Mouse (Mus musculus): ENCODE results near the gene Foxc1. TPM values are rescaled to one million over a fixed set of nuclear protein-coding genes. Genes with fewer than 3 reads are reported as not detected.

Gene Foxc1
- polyA plus RNA-seq, 1 experiment, result 1.9 TPM

DNA sequence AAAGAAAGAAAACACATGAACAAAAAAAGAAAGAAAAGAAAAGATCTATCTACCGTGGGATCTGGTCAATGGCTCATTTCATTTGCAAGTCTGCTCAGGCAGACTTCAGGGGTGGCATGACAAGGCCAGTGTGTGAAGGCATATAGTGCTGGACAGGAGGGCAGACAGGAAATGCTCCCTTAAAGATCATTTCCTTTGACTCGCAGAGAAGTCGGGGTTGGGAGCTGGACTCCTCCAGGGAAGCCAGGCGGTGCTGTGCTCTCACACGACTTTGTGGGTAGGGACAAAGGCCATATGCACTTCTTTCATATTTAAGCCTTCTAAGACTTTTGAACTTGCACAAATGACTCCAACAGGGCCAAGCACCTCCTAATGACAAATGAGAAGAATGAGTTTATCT lies 16.9 kb downstream of the Foxc1 start:
- no peaks in the 10 kb centered on the region for H3K4me1 ChIP-seq (ENCODE audit: control insufficient read depth, insufficient read depth, low read length)
- H3K27me3 ChIP-seq (ENCODE audit: control insufficient read depth, insufficient read depth, low read length), result no peaks in the 10 kb centered on the region
- no peak overlapping the region for H3K27ac ChIP-seq (ENCODE audit: insufficient read depth, low read length)
- DNase-seq, result no peak
- no peak for TF ChIP-seq POLR2A (IDR thresholded peaks at IDR 0.05; ENCODE audit: borderline replicate concordance, insufficient read depth, low read length)
- TF ChIP-seq CTCF (IDR thresholded peaks at IDR 0.05; ENCODE audit: borderline replicate concordance, insufficient read depth, low read depth, low read length), result no peak
- 58% methylated on average over 5 of the region's 5 CpGs for WGBS
- no peak overlapping the region for H3K4me3 ChIP-seq (replicated peaks; ENCODE audit: insufficient read depth, low read depth, low read length)

DNA sequence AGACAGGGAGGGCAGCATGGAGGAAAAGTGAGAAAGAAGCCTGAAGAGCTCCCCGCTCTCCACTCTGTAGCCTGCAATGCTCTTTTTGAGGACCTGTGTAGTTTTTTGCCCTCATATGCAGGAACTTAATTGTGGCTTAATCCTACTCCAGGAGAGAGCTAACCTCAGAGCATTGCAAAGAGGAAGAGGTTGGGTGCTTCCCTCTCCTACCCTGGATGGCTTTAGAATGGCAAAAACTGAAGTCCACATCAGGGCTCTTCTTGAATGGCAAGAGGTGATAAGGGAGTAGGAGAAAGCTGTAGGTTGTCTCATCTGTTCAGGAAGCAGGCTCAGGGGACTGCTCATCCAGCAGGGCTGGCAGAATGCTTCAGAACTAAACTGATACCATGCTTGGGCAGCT lies 18.7 kb downstream of the Foxc1 start:
- WGBS, result 97% methylated on average over 1 of the region's 1 CpGs

DNA sequence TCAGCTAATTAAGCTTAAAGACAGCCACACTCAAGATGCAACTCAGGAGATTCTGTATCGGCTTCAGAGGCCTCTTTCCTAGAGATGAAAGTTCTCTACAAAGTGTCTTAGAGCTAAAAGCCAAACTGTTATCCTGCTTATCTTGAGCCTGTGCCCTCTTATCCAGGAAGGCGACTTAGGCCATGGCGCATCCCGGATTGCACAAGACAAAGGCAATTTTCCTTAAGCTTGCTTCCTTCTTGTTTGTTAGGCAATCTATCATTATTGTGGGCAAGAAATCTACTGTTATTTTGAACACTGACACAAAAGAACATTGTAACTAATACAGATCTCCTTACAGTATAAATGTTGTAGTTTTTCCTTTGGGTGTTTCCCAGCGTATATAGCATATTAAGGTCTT lies 20.7 kb downstream of the Foxc1 start:
- no peaks in the 10 kb centered on the region for H3K4me1 ChIP-seq (ENCODE audit: control insufficient read depth, insufficient read depth, low read length)
- TF ChIP-seq CTCF (IDR thresholded peaks at IDR 0.05; ENCODE audit: borderline replicate concordance, insufficient read depth, low read depth, low read length) (no peak), POLR2A (IDR thresholded peaks at IDR 0.05; ENCODE audit: borderline replicate concordance, insufficient read depth, low read length) (no peak)
- no peak overlapping the region for H3K27ac ChIP-seq (ENCODE audit: insufficient read depth, low read length)
- no peak overlapping the region for H3K4me3 ChIP-seq (replicated peaks; ENCODE audit: insufficient read depth, low read depth, low read length)
- H3K27me3 ChIP-seq (ENCODE audit: control insufficient read depth, insufficient read depth, low read length), result no peaks in the 10 kb centered on the region
- WGBS, result 91% methylated on average over 5 of the region's 5 CpGs
- no peak for DNase-seq

More for the DNA sequence above, 18.7 kb downstream of the Foxc1 start:
- Histone ChIP-seq H3K4me3 (replicated peaks; ENCODE audit: insufficient read depth, low read depth, low read length) (no peak overlapping the region), H3K27me3 (ENCODE audit: control insufficient read depth, insufficient read depth, low read length) (no peaks in the 10 kb centered on the region), H3K27ac (ENCODE audit: insufficient read depth, low read length) (no peak overlapping the region), H3K4me1 (ENCODE audit: control insufficient read depth, insufficient read depth, low read length) (no peaks in the 10 kb centered on the region)
- no peak for DNase-seq
- TF ChIP-seq CTCF (IDR thresholded peaks at IDR 0.05; ENCODE audit: borderline replicate concordance, insufficient read depth, low read depth, low read length) (no peak), POLR2A (IDR thresholded peaks at IDR 0.05; ENCODE audit: borderline replicate concordance, insufficient read depth, low read length) (no peak)

DNA sequence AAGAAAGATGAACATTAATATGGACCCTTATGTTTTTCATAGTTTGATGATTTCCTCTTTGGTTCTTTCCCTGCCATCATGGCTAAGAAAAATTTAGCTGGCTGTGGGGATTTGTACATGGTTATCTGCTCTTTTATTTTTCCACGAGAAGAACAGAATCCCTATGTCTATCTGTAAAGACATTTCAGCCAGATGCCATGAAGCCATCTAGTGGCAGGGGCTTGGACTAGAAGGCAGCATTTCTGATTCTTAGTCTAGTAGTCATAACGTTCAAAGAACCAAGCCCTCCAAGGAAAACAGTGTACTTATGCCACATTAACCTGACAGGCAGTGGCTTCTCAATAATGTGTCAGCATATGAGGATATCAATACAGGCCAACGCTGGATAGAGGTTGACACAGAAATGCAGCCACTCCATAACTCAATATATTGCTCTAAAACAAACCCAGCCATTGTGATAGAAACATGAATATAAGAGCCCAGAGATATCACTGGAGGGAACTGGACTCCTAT lies 21.4 kb downstream of the Foxc1 start:
- no peak for TF ChIP-seq POLR2A (IDR thresholded peaks at IDR 0.05; ENCODE audit: borderline replicate concordance, insufficient read depth, low read length)
- no peak for TF ChIP-seq CTCF (IDR thresholded peaks at IDR 0.05; ENCODE audit: borderline replicate concordance, insufficient read depth, low read depth, low read length)
- H3K27ac ChIP-seq (ENCODE audit: insufficient read depth, low read length), result no peak overlapping the region
- no peaks in the 10 kb centered on the region for H3K27me3 ChIP-seq (ENCODE audit: control insufficient read depth, insufficient read depth, low read length)
- no peaks in the 10 kb centered on the region for H3K4me1 ChIP-seq (ENCODE audit: control insufficient read depth, insufficient read depth, low read length)
- no peak overlapping the region for H3K4me3 ChIP-seq (replicated peaks; ENCODE audit: insufficient read depth, low read depth, low read length)
- 60% methylated on average over 3 of the region's 3 CpGs for WGBS
- DNase-seq, result no peak

DNA sequence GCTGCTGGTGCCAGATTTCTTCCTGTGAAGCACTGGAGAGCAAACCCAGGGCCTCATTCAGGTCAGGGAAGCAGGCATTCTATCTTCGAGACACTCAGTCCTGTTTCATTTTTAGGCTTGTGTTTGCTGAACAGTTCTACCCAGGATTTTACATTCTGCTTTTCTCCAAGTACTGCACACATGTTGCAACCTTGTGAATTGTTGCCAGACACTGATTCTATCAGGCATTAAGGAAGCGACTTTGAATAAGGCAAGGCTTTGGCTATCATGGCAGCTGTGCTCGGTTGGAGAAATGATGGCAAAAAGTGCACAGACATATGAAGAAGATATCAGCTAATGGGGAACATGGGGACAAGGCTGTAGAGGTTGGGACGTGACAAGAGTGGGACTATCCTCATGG lies 22.0 kb downstream of the Foxc1 start:
- no peak overlapping the region for H3K4me3 ChIP-seq (replicated peaks; ENCODE audit: insufficient read depth, low read depth, low read length)
- 80% methylated on average over 4 of the region's 4 CpGs for WGBS
- no peak for DNase-seq
- no peaks in the 10 kb centered on the region for H3K27me3 ChIP-seq (ENCODE audit: control insufficient read depth, insufficient read depth, low read length)
- TF ChIP-seq POLR2A (IDR thresholded peaks at IDR 0.05; ENCODE audit: borderline replicate concordance, insufficient read depth, low read length) (no peak), CTCF (IDR thresholded peaks at IDR 0.05; ENCODE audit: borderline replicate concordance, insufficient read depth, low read depth, low read length) (no peak)
- H3K4me1 ChIP-seq (ENCODE audit: control insufficient read depth, insufficient read depth, low read length), result no peaks in the 10 kb centered on the region
- no peak overlapping the region for H3K27ac ChIP-seq (ENCODE audit: insufficient read depth, low read length)

DNA sequence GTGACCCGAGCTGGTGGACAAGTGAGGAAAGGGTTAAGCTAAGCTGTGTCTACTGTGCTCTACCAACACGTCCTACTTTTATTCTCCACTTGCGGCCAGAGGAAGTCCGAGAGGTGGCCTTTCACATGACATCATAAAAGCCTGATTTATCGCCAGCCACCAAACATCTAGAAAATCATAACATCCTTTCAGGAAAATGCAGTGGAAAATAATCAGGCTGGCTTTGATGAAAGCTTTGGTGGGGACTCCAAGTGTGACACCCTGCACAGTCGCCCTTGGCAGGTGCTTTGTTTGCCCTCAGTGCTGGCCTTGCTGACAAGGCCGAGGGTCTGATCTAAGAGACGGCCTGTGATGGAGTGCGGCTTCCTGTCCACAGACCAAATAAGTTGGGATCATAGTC lies 23.9 kb downstream of the Foxc1 start:
- no peak for DNase-seq
- no peak for TF ChIP-seq CTCF (IDR thresholded peaks at IDR 0.05; ENCODE audit: borderline replicate concordance, insufficient read depth, low read depth, low read length)
- no peak for TF ChIP-seq POLR2A (IDR thresholded peaks at IDR 0.05; ENCODE audit: borderline replicate concordance, insufficient read depth, low read length)
- 72% methylated on average over 9 of the region's 9 CpGs for WGBS
- Histone ChIP-seq H3K27ac (ENCODE audit: insufficient read depth, low read length) (no peak overlapping the region), H3K27me3 (ENCODE audit: control insufficient read depth, insufficient read depth, low read length) (no peaks in the 10 kb centered on the region), H3K4me1 (ENCODE audit: control insufficient read depth, insufficient read depth, low read length) (no peaks in the 10 kb centered on the region), H3K4me3 (replicated peaks; ENCODE audit: insufficient read depth, low read depth, low read length) (no peak overlapping the region)

DNA sequence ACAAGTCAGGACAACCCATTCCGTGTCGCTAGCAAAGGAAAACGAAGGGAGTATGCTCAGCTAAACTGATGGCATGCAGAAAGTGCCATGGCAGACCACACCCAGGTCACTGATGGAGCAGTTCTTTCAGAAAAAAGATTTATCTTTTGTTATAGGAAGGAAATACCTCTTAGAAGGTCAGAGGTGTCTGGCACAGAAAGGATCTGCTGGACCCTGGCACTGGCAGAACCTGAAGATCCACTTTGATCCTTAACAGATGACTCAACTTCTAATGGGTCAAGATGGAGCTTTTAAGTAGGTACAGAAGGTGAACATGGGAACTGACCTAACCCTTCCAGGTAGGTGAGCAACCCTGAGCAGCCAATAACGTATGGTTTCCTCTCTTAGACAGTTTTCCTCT lies 29.4 kb downstream of the Foxc1 start:
- Histone ChIP-seq H3K27ac (ENCODE audit: insufficient read depth, low read length) (no peak overlapping the region), H3K4me3 (replicated peaks; ENCODE audit: insufficient read depth, low read depth, low read length) (no peak overlapping the region), H3K27me3 (ENCODE audit: control insufficient read depth, insufficient read depth, low read length) (no peaks in the 10 kb centered on the region), H3K4me1 (ENCODE audit: control insufficient read depth, insufficient read depth, low read length) (no peaks in the 10 kb centered on the region)
- TF ChIP-seq POLR2A (IDR thresholded peaks at IDR 0.05; ENCODE audit: borderline replicate concordance, insufficient read depth, low read length) (no peak), CTCF (IDR thresholded peaks at IDR 0.05; ENCODE audit: borderline replicate concordance, insufficient read depth, low read depth, low read length) (no peak)
- WGBS, result 91% methylated on average over 4 of the region's 4 CpGs
- DNase-seq, result no peak

DNA sequence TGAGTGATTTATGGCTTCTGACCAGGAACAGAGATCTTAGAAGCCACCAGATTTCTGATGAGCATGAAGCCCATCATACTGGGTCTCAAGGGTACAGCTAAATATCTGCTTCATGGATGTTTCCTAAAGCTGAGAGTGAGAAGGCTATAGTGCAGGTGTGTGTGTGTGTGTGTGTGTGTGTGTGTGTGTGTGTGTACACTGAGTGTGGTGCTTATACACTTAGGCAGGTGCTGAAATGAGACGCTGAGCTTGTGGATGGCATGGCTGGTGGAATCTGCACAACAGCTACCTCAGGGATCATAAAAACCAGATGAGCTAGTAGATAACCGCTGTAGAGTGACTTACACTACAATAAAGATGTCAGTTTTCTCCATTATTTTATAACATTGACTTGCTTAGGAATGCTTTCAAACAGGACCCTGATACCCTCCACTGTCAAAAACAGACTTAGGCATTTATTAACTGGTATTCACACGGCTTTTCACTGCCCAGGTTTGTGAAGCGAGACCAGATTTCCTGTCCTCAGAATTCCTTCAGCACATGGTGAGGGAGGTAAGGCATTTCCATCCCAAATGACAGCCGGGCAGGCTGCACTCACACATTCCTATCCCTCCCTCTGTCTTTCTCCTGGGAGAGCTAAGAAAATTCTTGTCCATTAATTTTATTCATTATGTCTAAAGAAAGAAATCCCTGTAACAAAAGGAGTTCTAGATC lies 43.0 kb downstream of the Foxc1 start:
- H3K4me3 ChIP-seq (replicated peaks; ENCODE audit: insufficient read depth, low read depth, low read length), result no peak overlapping the region
- no peaks in the 10 kb centered on the region for H3K27me3 ChIP-seq (ENCODE audit: control insufficient read depth, insufficient read depth, low read length)
- TF ChIP-seq CTCF (IDR thresholded peaks at IDR 0.05; ENCODE audit: borderline replicate concordance, insufficient read depth, low read depth, low read length), result no peak
- TF ChIP-seq POLR2A (IDR thresholded peaks at IDR 0.05; ENCODE audit: borderline replicate concordance, insufficient read depth, low read length), result no peak
- no peaks in the 10 kb centered on the region for H3K4me1 ChIP-seq (ENCODE audit: control insufficient read depth, insufficient read depth, low read length)
- DNase-seq, result no peak
- no peak overlapping the region for H3K27ac ChIP-seq (ENCODE audit: insufficient read depth, low read length)
- WGBS, result 71% methylated on average over 5 of the region's 5 CpGs

Measured in cerebellum, adult 2 months (tissue).